Mouse (Mus musculus) urinary bladder, postnatal 4 days (tissue): ENCODE data around the gene Oaf.

Experiments
- DNase-seq, 2 experiments: peaks; one replicate each; pipeline ENCODE4 v3.0.0; 2021 to 2022; ENCODE audit warnings: low spot score in 2 of 2

Gene Oaf

DNA sequence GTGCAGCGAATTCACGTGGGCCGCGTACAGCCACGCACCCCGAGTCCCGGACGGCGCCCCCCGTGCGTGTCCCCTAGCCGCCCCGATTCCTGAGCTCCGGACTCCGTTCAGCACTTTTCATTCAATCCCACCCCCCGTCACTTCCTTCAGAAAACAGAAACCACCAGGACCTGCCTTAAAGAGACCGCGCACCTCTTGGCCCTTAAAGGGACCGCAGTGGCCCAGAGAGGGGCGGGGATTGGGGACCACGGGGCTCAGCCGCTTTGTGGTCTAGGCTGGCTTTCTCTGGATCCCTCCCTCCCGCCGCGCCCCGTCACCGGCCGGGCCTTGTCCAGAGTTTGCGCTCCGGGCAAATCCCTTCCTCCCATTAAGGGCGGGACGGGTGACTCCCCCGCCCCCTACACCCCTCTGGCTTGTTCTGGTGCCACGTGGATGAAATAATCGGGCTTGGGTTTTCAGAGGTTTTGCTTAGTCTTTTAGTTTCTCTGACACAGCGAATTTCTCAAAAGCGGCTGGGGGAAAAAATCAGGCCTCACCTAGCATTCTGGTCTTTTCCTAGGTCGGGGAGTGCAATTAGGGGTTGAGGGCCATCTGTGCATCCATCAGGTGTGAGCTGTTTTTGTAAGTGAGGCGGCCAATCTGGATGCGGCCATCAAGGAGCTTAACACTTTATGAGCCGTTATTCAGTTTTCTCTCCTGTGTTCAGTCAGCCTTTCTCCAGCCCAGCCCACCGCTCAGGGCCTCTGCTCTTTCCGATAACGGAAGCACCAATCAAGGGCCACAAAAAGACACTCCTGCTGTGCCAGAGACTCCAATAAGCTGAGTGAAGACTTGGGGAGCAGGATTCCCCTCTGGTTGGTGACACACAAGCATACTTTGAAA, at the start of gene Oaf:
TSS of gene Oaf (minus strand) at position 200 of the 882 bp plus-strand sequence.
- DNase-seq, result peak; percentile 93 to 94

DNA sequence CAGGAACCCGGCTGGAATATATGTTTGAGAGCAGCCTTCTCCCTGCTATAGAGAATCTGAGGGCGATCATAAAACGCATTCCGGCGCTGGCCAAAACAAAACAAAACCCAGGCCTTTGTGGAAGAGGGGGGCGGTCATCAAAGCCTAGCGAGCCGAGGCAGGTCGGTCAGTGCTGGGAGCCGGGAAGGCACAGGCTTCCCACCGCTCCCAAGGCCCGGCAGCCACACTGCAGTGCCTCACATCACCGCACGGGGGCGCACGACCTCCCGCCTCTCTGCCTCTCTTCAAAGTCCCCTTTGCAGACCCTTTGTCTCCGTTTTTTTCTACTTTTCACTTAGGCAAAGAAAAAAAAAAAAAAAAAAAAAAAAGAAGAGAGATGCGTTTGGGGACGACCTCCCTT, 47.2 kb upstream of the Oaf start:
- peak; percentile 69 to 85 for DNase-seq

DNA sequence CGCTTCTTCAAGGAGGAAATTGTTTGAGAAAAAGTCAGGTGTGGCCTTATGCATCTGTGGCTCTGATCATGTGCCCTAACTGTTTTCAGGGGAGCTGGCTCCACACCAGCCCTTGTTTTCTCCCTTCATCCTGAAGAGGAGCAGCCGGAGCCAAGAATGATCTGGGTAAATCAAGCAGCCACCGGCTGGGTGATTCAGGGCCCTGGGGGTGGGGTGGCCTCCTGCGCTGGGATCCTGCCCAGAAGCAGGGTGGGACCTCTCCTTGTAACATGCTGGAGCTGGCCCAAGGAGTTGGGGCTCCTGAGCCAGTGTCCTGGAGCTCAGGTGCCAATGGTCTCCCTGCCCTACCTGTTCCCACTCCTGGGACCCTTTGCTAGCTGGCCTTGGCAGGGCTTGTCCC, 45.6 kb upstream of the Oaf start:
- no peak for DNase-seq

DNA sequence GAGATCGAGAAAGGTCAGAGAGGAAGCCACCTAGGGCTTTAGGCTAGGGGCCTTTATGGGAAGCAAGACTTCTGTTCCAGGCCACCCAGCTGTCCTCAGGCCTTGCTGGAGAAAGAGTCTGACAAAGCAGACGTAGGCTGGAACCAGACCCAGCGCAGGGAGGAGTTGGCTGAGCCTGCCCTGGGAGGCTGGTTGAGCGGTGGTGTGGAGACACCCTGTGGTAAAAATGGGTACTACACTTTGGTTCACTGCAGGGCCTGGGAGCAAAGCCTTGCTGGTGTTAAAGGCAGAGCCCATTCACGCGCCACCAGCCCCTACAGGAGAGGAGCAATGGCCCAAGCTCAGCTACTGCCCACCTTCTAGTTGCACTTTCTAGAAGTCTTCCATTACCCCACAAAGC, 44.6 kb upstream of the Oaf start:
- peak; percentile 76 to 88 for DNase-seq

DNA sequence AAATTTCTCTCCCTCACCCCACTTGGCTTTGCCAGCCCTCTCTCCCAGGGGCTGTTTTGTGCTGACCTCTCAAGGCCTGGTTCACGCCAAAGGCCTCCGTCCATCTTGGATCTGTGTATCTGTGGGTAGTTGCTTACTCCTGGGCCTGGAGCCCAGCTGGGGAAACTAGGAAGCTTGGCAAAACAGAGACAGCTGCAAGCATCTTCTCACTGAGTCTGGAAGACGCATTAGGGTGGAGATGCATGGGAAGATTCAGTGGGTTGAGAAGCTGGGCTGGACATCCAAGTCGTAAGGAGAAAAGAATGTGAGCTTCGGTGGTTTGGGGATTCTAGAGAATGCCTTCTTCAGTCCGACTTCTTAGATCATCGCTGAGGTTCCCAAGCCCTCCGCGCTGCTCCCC, 34.0 kb upstream of the Oaf start:
- no peak for DNase-seq

DNA sequence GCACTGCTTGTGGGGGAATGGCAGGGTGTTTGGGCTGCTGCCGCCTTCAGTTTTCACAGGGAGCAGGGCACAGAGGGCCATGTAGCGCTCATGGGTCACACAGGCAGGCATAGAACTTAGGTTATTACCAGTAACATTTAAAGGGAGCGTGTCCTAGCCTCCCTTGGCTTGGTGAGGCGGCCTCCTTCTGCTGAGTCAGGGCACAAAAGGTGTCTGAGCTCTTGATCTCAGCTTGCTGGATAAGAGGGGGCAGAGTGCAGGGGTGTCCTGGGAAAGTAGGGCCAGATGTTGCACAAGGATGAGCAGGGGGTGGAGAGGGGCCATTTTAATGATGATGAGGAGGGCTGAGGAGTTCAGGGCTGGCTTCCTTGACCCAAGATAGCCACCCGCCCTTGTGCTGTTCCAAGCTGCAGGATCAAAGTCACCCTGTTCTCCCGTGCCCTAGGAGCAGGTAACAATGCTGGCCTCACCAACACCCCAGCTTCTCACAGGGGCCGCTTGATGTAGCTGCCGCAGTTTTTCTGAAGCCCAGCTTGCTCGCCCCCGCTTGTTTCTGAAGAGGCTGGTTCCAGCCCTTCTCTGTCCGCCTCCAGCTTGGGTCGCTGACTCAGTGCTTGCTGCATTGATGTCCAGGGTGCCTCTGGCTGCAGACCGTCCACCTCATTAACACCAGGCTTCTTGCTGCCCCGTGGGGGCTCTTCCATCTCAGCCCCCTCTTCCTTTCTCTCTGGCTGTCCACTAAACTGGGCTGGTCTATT, 32.2 kb upstream of the Oaf start:
- no peak for DNase-seq

DNA sequence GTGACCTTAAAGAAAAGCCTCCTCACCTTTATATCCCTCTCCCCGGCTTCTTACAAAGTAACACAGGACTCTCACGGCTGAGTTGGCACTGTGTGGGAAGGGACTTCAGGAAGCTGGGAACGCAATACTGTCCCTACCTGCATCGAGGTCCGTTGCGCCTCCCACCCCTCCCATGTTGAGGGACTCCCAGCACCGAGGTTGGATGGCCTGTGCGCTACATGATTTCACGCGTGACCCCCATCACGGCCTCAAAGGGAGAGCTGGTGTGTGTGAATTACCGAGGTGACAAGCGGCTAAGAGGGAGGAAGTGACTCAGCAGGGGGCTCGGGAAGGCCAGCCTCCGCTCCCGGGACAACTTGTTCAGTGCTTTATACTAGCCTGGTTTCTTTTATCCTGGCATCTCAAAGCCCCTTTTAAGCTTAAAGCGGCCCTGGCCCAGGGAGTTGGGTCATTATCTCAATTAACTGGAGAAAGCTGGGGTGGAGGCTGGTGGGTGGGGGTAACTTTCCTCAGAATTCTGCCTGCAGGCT, 31.1 kb upstream of the Oaf start:
- DNase-seq, result no peak

DNA sequence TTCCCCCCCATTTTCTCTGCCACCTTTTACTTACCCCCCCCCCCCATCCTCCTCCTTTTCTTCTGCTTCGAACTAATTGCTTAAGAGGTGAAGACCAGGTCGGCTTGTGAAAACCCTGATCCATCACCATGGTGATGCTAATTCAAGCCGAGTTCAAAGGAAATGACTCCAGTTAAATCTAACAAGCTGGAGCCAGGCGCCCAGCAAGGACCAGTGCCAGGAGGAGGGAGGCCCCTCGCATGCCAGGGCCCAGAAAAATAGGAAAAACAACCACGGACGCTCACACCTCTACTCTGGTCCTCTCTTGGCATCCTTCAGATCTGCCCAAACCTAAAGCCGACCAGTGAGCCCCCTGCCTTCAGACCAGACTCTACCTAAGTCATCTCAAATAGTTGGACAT, 29.5 kb upstream of the Oaf start:
- no peak for DNase-seq

DNA sequence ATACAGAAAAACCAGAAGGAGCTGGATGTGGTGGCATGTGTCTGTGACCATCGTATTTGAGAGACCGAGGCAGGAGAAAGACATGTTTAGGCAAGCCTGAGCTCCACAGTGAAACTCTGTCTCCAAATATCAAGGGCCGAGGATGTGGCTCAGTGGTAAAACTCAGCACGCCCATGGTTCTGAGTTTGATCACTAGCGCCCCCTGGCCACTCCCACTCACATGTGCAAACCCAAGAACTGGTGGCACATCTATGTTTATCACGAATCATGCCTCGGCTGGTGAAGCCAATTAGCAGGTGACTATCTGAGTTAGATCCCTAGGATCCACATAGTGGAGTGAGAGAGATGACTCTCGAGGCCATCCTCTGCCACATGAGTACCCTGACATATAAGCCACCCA, 27.6 kb upstream of the Oaf start:
- DNase-seq, result no peak

DNA sequence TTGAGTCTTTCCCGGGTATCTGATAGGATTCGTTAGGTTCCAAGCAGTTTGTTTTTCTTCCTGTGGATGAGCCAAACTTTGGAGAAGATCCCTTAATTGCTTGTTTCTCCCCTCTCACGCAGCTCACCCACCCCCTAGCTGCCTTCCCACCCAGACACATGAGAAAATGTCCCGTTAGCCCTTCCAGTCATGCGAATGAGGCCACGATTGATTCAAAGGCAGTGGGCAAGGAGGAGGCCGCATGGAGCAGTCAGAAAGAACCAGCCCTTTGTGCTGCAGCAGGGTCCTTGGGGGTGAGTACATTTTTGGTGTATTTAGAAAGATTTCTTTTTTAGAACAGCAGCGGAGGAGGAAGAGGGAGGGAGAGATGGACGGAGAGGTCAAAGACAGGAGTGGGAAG, 25.5 kb upstream of the Oaf start:
- DNase-seq, result no peak

DNA sequence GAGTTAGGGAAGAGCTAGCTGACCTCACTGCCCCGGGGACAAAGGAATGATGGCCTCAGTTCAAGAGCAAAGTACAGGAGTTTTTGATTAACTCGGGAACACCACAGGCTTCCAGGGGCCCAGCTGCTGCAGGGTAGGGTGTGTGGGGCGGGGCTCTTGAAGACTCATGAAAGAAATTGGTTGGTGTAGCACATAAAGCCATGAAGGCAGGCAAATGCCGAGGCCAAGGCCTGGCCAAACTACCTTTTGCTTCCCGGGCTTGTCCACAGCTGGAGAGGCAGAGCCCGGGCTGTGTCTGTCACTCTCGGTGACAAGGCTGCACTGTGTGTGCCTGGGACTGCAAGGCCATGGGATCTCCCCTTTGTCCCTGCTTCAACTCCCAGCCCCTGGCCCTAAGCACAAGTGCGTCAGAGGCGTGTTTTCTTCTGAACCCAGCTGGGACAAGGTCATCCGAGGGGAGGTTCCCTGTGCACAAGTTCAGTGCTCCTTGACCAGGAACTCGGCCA, 24.3 kb upstream of the Oaf start:
- DNase-seq, result peak in 1 of 2 experiments; percentile 54

DNA sequence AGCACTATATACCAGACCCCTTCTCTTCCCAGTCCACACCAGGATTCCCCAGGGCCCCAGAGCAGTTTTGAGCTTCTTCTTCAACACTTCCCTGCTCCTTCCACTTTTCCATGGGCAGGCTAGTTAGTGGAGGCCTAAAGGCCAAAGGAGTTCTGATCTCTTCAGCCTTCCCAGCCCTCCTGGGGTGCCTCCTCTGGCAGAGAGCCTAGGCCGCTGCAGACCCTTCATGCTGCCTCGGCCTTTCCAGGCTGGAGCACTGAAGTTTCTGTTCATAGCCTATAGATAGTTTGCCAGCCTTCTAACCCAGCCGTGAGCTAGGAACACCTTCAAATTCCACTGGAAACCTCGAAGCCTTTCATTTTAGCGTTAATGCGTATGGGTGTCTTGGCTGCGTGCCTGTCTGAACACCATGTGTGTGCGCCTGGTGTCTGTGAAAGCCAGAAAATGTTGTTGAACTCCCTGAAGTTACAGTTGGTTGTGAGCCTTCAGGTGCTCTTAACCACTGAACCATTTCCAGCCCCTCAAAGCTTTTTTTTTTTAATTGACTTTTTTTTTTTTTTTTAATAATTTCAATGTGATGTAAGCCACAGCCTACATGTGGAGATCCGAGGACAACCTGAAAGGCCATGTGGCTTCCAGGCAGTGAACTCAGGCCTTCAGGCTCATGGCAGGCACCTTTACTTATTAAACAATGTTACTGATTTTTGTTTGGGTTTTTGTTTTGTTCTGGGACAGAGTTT, 23.3 kb upstream of the Oaf start:
- DNase-seq, result peak in 1 of 2 experiments; percentile 43

DNA sequence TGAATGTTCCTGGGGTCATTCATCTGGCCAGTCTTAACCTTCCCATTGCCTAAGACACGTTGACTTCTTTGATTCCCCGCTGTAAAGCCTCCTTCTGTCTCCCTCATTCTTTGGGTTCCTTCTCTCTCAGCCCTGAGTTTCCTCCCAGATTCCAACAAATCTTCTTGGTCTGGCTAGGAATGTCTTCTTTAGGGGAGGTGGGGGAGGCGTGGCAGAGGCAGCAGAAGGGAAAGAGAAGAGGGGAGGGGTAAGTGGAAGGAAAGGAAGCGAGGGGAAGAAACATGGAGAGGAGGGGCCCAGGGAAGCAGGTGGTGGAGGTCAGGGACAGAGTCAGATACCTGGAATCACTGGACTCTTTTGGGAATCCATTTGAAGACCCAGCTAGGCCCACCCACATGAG, 22.7 kb upstream of the Oaf start:
- DNase-seq, result no peak

DNA sequence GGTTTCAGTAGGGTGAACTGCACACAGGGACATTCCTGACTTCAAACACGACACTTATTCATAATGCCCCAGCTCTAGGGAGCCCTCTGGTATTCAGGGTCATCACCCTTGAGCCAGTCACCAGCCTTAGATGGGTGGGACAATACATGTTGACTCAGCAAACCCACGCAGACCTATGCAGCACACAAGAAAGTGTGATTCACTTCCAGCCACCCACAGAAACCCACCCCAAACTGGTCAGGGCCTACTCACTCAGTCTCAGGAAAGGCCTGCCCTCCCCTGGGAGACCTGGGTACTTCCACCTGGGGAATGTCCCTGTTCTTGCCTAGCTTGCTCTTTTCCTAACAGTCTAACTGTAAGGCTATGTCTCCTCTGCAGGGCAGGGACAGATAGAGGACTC, 22.2 kb upstream of the Oaf start:
- no peak for DNase-seq

DNA sequence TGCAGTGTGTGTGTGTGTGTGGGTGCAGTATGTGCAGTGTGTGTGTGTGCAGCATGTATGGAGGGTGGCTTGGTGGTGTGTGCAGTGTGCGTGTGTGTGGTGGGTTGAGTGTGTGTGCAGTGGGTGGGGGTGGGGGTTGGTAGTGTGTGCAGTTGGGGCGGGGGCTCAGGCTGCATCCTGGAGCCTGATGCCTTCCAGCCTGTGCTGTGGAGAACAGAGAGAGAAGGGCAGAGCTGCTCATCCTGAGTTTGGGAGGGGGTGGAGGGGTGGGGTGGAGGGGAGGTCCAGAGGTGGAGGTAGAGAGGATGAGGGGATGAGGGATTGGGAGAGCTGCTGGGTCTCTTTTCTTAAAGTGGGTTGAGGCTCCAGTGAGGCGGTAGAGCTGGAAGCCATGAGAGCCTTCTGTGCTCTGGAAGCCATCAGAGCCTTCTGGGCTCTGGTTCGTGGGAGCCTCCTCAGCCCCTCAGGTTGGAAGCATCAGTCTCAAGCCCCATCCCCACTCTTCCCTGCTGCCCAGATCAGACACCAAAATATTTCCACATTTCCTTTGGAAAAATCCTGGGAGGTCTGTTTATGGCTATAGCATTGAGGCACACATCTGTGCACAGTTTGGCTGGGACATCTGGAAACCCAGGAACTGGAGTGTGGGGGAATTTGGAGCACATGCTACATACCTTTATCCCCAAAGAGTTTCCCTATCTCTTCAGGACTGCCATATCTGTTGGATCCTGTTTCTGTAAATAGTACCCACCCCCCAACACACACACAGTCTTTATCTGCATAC, 21.6 kb upstream of the Oaf start:
- no peak for DNase-seq

DNA sequence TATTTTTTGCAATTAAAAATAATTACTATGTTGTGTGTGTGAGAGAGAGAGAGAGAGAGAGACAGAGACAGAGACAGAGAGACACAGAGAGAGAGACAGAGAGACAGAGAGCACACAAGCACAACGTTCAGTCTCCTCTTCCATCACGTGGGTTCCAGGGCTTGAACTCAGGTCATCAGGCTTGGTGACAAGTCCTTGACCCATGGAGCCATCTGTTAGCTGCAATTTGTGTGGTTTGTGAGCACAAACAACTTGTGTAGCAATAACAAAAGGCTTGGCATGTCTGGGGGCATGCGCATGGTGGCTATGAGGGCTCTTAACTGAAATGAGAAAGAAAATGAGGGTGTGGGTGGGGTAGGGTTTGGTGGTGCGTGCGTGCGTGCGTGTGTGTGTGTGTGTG, 20.9 kb upstream of the Oaf start:
- DNase-seq, result no peak

DNA sequence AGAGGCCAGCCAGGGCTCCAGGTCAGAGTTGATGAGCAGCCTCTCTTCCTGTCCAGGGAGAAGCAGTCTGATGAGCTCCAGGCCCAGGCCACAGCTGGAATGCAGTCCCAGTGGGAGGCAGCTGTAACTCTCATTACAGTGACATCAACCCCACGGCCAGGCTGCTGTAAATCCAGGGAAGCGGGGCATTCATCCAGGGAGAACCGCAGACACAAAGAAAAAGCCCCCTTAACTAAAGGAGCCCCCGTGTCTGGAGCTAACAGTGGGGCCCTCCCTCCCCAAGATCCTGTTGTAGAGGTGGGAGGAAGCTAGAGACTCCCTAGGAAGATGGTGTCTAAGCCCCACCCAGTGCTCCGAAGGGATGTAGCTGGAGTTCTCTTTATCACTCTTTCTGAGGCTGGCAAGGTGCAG, 13.6 kb upstream of the Oaf start:
- peak; percentile 45 to 63 for DNase-seq

DNA sequence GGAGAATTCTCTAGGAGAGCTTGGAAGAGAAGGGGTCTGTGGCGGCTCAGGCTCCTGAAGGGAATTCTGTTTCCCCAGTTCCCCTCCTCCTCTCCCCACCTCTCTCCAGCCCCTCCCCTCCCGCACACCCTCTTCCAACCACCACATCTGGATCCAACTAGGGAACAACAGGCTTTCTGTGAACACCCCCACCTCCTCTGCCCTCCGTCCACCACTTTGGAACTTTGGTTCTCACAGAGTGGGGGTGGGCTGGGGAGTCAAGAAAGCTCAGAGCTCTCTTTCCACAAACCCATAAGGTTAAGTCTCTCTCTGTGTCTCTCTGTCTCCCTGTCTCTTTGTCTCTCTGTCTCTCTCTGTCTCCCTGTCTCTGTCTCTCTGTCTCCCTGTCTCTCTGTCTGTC, 13.1 kb upstream of the Oaf start:
- no peak for DNase-seq

DNA sequence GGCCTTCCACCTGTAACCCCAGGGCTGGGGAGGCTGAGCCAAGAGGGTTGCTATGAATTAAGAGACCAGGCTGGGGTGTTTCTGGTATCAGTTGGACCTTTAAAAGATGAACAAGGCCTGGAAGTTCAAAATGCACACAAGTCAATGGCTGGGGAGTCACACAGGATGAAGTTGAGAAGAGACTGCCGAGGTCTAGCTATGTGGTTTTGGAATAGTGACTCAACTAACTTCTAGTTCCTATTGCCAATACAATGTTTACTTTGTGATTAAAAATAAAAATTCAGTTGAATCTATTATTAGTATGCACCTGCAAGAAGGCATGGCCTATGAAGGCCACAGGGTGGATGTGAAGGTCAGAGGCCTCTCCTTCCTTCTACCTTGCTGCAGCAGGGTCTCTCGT, 12.1 kb upstream of the Oaf start:
- DNase-seq, result no peak

DNA sequence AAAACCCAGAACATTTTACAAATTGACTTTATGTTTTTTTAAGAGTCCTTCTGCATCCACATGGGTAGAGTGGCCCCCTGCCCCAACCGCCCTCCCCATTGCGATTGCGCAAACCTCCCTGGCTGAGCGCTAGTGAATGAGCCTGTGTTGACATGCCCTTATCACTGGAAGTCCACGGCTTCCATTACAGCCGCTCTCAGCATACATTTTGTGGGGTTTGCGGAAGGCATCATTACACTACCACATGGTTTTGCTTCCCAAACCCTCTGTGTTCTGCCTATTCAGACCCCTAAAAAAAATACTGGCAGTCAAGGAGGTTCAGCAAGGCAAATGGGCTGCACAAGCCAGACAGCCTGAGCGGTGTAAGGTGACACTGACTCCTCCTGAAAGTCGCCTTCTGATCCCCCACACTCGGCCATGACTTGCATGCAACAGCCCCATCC, 7.0 kb upstream of the Oaf start:
- DNase-seq, result no peak
